Mouse (Mus musculus) Patski (cell line): ENCODE measurements around the gene Dnah11. TPM values are rescaled to one million over a fixed set of nuclear protein-coding genes. Genes with fewer than 3 reads are reported as not detected.

ENCODE experiments used
- ATAC-seq: fragments of 100-300 bp; one replicate; pipeline ENCODE4 v1.8.0; 2021
- CTCF ChIA-PET: fragments of 350-600 bp; sonication (Branson Sonifier 250); formaldehyde crosslinking; loops from one replicate; lab custom pipeline; 2022; ENCODE audit warnings: inconsistent platforms; lab: Charles Lee
- POLR2A ChIA-PET: fragments of 350-600 bp; sonication (Branson Sonifier 250); formaldehyde crosslinking; loops from one replicate; lab custom pipeline; 2022; ENCODE audit warnings: antibody characterized with exemption, inconsistent platforms; lab: Charles Lee
- DNase-seq: peaks from one replicate; pipeline ENCODE4 v3.0.0-alpha.2; 2011; ENCODE audit warnings: low read depth, low spot score
- H3K27me3 ChIP-seq: fragments of 371-371 bp; one replicate; pipeline ENCODE4 v1.5.1; 2021
- CTCF ChIP-seq: fragments of 100-300 bp; IDR thresholded peaks from one replicate; pipeline ENCODE4 v1.5.1; 2021
- in situ Hi-C: fragments of 300-500 bp; cut with MboI; formaldehyde crosslinking; loops from 3 replicates; pipeline ENCODE4 v1.11.1; 2018; ENCODE audit warnings: low pct_unique_long_range_greater_than_20kb, mixed read lengths
- polyA plus RNA-seq: library from polyadenylated mRNA; unstranded; gene quantifications from one replicate; pipeline ENCODE4 v1.2.3, GENCODE M21; 2021

Dnah11 gene
- polyA plus RNA-seq = not detected

DNA sequence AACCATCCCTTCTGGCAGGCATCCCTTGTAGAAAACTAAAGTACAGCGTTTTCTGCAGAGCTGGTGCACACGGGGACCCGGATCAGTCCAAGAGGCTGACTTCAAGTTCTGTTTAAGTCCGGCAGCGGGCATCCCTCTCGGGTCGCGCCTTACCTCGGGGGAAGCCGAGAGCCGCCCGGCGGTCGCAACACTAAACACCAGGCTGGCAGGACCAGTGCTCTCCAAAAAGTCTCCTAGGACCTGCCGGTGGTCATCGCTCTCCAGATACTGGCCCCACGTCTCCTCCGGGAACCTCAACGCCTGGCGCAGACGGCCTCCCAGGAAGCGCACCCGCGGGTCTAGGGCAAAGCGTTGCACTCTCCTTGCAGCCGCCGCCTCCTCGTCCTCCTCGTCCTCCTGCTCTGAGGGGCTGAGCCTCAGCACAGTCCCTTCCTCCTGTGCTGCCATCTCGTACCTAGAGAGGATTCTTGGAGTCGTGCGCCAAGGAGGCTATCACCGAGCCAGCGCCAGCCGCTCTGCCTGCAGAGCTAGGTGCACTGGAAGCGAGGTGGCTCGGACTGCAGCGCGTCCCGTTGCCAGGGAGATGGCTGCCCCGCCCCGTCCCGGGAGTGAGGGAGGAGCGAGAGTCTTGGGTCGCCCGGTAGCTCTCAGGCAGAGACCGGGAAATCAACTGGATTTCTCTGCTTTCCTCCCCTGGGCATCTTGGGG lies at the start of gene Dnah11:
Gene Dnah11, minus strand, starts transcription at position 658 of the 708 bp plus-strand sequence.
- ChIA-PET POLR2A (no interaction called here), CTCF (no interaction called here)
- H3K27me3 ChIP-seq = peaks cover 9% of the 10 kb centered on the region
- in situ Hi-C loops = no loop called here
- no peak for TF ChIP-seq CTCF
- ATAC-seq (peak; percentile 91), DNase-seq (no peak)

DNA sequence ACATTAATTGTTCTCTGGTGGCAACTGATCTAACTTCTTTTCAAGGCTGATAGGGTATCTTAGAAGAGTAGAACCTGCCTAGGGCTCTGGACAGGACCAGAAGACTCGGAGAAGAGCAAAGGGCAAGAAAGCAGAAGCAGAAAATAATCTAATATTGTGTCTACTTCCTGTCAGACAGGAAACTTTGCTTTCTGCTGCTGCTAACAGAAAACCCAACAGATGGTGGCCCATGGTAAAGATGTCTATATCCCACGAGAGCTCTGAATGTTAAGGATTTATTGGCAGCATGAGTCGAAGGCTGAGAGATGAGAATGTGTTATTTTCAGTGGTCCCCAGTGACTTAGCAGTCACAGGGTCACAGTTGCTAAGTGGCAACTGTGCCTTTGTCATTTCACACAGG lies 22.3 kb upstream of the Dnah11 start:
- peaks cover 5% of the 10 kb centered on the region for H3K27me3 ChIP-seq
- no peak for TF ChIP-seq CTCF
- in situ Hi-C loops = no loop called here
- POLR2A ChIA-PET = no interaction called here
- ATAC-seq = no peak
- CTCF ChIA-PET = no interaction called here
- DNase-seq = no peak

DNA sequence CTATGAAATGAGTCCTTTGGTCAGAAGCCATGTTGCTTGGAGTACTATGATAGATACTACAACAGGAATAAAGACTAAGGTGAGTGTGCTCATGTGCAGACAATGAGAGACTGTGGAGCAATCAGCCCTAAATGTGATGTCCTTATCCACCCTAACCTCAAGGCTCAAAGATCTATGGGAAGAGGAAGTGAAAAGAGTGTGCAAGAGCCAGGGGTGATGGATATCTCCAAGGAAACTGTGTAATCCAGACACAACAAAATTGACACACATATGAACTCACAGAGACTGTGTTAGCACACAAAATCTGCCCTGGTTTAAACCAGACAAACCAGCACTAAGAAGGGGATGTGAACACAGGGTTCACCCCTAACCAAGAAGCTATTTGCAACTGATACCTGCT lies 21.2 kb upstream of the Dnah11 start:
- no peaks in the 10 kb centered on the region for H3K27me3 ChIP-seq
- ChIA-PET POLR2A (no interaction called here), CTCF (no interaction called here)
- TF ChIP-seq CTCF = no peak
- no peak for ATAC-seq
- DNase-seq = no peak
- in situ Hi-C loops = no loop called here

DNA sequence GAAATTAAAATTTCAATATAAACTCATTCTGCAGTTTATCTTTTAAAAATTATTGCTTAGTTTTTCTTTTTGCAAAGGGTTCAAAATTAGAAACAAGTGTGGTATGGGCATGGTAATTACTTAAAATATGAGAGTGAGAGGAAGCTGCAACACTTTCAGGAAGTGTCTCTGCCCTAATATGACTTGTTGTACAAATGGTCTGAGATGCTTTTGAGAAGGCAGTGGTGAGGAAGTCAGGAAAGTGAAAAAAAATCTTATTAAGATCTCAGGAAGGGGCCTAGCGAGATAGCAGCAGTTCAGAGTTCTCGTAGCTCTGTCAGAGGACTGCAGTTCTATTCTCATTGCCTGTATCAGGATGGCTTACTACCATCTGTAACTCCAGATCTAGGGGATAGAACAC lies 13.3 kb upstream of the Dnah11 start:
- DNase-seq (no peak), ATAC-seq (no peak)
- H3K27me3 ChIP-seq = no peaks in the 10 kb centered on the region
- TF ChIP-seq CTCF = no peak
- ChIA-PET POLR2A (no interaction called here), CTCF (no interaction called here)
- in situ Hi-C loops = no loop called here

DNA sequence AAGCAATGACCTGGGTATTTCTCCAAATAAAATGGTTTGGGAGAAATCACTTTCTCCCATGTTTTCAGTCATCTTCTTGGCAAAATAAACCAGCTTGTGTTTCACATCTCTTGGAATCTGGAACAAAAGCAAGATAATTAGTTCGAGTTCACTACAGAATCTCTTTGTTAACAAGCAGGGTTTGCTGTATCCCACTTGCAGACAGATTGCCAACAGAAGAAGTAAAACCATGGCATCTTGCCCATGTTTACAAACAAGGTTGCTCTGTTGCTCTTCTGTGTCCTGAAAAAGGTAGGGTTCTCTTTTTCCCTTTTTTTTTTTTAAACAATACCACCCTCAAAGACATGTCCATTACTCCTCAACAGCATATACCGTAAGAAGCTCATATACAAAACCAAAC lies 2.3 kb downstream of the Dnah11 start:
- DNase-seq (no peak), ATAC-seq (no peak)
- peaks cover 18% of the 10 kb centered on the region for H3K27me3 ChIP-seq
- TF ChIP-seq CTCF = no peak
- CTCF ChIA-PET = no interaction called here
- in situ Hi-C loops = no loop called here
- POLR2A ChIA-PET = no interaction called here

DNA sequence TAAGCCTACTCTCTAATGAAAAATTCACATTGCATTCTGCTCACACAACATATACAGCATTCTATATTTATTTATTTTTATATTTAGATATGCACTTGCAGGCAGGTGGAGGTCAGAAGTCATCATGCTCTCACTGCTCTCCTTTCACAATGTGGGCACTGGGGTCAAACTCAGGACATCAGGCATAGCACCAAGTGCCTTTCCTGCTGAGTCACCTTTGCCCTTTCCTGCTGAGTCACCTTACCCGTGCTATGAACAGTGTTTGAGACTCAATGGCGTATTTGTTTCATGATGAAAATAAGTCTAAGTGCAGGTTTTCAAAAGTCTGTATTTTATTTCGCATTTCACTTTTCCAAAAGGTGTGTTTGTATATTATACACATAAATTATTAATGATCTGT lies 9.3 kb downstream of the Dnah11 start:
- in situ Hi-C loops = no loop called here
- H3K27me3 ChIP-seq = peaks cover 21% of the 10 kb centered on the region
- CTCF ChIA-PET = no interaction called here
- DNase-seq (no peak), ATAC-seq (no peak)
- POLR2A ChIA-PET = no interaction called here
- no peak for TF ChIP-seq CTCF

DNA sequence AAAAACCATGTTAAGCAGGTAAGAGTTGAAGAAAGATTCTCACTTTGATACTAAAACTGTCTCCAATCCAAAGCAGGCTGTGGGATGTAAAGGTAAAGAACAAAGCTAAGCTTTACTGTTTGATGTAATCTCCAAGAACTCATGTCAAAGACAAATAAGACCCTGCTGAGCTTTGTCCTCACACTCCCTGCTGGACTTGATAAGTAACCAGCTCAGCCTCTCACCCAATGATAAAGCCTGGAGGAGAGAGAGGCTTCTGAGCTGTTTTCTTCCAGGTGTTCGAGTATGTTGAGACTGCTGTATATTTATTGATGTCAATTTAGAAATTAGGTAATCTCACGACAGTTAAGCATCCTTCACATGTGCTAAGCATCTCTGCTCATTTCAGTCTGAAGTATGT lies 11.2 kb downstream of the Dnah11 start:
- ATAC-seq (no peak), DNase-seq (no peak)
- in situ Hi-C loops = no loop called here
- H3K27me3 ChIP-seq = peaks cover 15% of the 10 kb centered on the region
- TF ChIP-seq CTCF = no peak
- POLR2A ChIA-PET = no interaction called here
- CTCF ChIA-PET = no interaction called here

DNA sequence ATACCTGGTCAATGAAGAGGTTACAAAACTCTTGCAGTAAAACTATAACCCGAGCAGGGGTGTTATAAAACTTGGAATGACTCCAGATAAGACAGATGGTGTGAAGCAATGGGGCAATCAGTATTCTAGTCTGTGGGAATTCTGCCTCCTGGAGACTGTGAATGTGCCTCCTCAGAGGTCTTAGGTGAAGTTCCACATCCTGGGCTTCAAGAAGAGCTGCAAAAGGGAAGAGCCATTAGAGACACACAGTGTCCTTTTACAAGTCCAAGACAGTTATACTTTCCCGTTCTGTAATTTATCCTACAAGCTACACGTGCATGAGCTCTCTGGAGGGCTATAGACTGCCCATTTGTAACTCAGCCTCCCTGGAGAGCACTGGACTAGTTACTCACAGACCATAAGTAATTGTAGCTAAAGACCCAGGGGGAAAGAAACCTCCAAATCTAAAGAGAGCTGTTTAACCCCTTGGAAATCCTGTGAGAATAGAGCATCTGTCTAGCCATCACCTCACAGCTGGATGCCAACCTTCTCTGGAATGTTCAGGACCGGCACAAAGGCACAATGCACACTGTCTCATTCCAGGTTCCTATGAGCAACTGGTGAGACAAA lies 11.9 kb downstream of the Dnah11 start:
- POLR2A ChIA-PET = no interaction called here
- CTCF ChIA-PET = no interaction called here
- no peak for ATAC-seq

DNA sequence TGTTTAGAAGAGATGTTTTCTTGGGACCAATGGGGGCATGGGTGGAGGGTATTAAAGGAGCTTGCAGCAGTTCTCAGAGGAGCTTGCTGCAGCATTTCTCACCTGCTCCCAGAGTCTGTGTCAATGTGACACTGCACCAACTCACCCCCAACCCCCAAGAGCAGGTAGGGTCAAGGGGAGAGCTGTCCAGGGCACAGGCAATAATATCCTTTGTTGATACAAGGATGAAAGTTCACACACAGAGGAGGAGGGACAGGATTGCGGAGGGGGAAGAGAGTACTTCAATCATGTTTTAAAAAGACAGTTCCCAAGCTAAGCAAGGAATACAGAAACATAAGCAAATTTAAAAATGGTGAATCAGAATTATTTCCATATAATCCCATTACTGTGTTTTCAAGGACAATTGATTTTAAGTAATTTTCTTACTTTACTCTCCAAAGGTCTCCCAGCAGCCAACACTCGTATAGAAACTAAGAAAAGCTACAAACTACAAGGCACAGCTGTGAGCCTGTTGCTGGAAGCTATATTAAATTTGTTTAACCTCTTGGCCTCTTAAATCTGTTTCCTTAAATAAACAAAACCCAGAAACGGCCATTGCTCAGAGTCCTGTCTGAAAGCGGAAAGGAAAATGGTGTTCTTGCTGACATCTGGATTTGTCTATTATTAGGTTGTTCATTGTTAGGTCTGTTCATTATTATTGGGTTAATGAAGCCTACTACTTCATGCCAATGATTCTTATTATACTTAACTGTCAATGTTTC lies 12.5 kb downstream of the Dnah11 start:
- no peak for TF ChIP-seq CTCF
- DNase-seq = no peak
- CTCF ChIA-PET = no interaction called here
- H3K27me3 ChIP-seq = peaks cover 10% of the 10 kb centered on the region
- POLR2A ChIA-PET = no interaction called here
- in situ Hi-C loops = no loop called here
- ATAC-seq = no peak

More for the DNA sequence above, 11.9 kb downstream of the Dnah11 start:
- in situ Hi-C loops = no loop called here
- no peak for TF ChIP-seq CTCF
- no peak for DNase-seq
- H3K27me3 ChIP-seq = peaks cover 15% of the 10 kb centered on the region

DNA sequence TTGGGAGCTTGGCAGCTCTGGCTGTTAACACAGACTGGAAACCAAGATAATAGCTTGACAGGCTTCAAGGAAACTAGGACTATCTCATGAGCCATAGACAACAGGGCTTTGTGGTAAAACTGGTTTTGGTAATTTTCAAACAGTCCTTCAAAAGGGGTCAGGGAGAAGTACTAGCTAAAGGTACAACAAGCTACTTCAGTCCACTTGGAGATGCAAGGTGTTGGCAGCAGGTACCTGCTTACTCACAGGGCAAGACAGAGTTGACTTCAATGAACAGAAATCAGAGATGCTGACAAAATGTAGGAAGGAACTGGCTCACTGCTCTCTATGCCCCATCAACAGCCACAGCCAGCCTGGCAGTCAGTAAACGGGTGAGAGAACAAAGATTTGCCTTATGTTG lies 14.1 kb downstream of the Dnah11 start:
- POLR2A ChIA-PET = no interaction called here
- CTCF ChIA-PET = no interaction called here
- DNase-seq = no peak
- no peak for TF ChIP-seq CTCF
- peaks cover 5% of the 10 kb centered on the region for H3K27me3 ChIP-seq
- in situ Hi-C loops = no loop called here
- no peak for ATAC-seq

DNA sequence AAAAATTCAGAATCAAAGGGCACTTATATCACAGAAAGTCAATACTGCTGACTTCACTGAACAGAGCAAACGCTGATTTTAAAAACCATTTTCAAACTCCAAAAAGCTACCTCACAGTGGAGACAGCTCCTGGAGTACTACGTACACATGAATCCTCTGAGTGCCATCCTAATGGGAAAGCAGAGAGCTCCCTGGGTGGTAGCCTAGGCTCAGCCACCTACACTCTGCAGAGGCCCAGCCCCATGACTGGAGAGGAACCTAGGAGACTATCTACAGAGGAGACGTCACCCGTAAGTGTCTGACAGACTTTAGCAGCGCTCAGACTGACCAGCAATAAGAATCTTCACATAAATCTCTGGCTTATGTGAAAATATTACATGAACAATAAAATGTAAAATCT lies 21.1 kb downstream of the Dnah11 start:
- H3K27me3 ChIP-seq = no peaks in the 10 kb centered on the region
- TF ChIP-seq CTCF = no peak
- ATAC-seq (no peak), DNase-seq (no peak)
- ChIA-PET CTCF (interaction anchor here (0.5 kb wide), 1 partner anchor 244 kb away, joined by 3 read pairs; no protein-coding TSS in a partner anchor), POLR2A (no interaction called here)
- in situ Hi-C loops = no loop called here
